16 mouse cellular contexts compared by ENCODE assay signal in the genomic region with DNA sequence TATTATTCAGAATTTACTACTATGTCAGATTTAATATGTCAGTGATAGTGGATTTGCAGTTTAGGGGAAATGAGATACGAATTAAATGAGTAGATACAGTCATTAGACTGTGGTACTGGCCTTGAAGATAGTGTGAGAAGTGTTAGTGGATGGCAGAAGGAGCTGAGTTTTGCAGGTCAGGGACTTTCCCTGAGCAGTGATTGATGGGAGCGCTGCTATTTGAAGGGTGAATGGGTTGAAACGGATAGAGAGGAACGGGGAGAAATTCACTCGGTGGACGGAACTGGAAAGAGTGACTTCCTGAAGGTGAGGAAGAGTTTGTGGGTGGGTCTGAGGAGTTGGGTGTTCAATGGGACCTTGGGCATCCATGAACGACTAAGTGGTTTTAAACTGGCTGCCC. TPM values are rescaled to one million over a fixed set of nuclear protein-coding genes. Genes with fewer than 3 reads are reported as not detected.
DNase-seq lines count a peak whose midpoint lies in the region; ATAC-seq lines count a peak whose summit lies in the region.
"Had no signal": no experiment of that assay in that cellular context is flagged by ENCODE, and none has a peak within 500 bp of the region (broad histone marks: within the 10 kb centered on the region; RNA-seq: fewer than 3 reads in every experiment).

No protein-coding gene starts in this region.

- H3K27ac ChIP-seq in heart, embryonic 11.5 days (ENCODE audit: low read depth, low read length) = no peak overlapping the region
- H3K27ac ChIP-seq in liver, embryonic 11.5 days (ENCODE audit: low read depth, low read length) = no peak overlapping the region
- H3K27ac ChIP-seq in intestine, embryonic 15.5 days = no peak overlapping the region
- H3K27ac ChIP-seq in stomach, embryonic 15.5 days = no peak overlapping the region
- no peak overlapping the region for H3K27ac ChIP-seq in hindbrain, embryonic 14.5 days

- H3K9ac ChIP-seq in heart, embryonic 11.5 days (ENCODE audit: low read depth, low read length) = 0 out of 2 replicates have a peak overlapping the region, but pooled peaks have one; percentile 22
- H3K9ac ChIP-seq in liver, embryonic 11.5 days (ENCODE audit: low read depth, low read length) = no peak overlapping the region
- no peak overlapping the region for H3K9ac ChIP-seq in intestine, embryonic 15.5 days
- H3K9ac ChIP-seq in stomach, embryonic 15.5 days = no peak overlapping the region
- H3K9ac ChIP-seq in hindbrain, embryonic 14.5 days = no peak overlapping the region

- WGBS in heart, embryonic 11.5 days (ENCODE audit: insufficient replicate concordance) = 43% methylated on average over 7 of the region's 7 CpGs
- WGBS in liver, embryonic 11.5 days = 47% methylated on average over 7 of the region's 7 CpGs
- 48% methylated on average over 7 of the region's 7 CpGs for WGBS in intestine, embryonic 15.5 days
- 42% methylated on average over 7 of the region's 7 CpGs for WGBS in stomach, embryonic 15.5 days
- 57% methylated on average over 7 of the region's 7 CpGs for WGBS in hindbrain, embryonic 14.5 days

- no peak for DNase-seq in heart, postnatal 36 days
- no peak for DNase-seq in liver, embryonic 11.5 days (ENCODE audit: low spot score)
- no peak for DNase-seq in liver
- DNase-seq in testis, postnatal 10 days (ENCODE audit: low spot score) = no peak
- DNase-seq in hindbrain, embryonic 14.5 days (ENCODE audit: low spot score) = no peak

- H3K4me3 ChIP-seq in heart, embryonic 11.5 days (ENCODE audit: low read depth, low read length) = no peak overlapping the region
- H3K4me3 ChIP-seq in liver, embryonic 11.5 days (ENCODE audit: low read depth, low read length) = no peak overlapping the region
- no peak overlapping the region for H3K4me3 ChIP-seq in intestine, embryonic 15.5 days (replicated peaks)
- no peak overlapping the region for H3K4me3 ChIP-seq in stomach, embryonic 15.5 days (replicated peaks)
- no peak overlapping the region for H3K4me3 ChIP-seq in hindbrain, embryonic 14.5 days (replicated peaks; ENCODE audit: low read length)

- peak overlapping the region; percentile 76 for H3K4me2 ChIP-seq in heart, embryonic 11.5 days
- peak overlapping the region; percentile 76 for H3K4me2 ChIP-seq in liver, embryonic 11.5 days
- peak overlapping the region; percentile 73 for H3K4me2 ChIP-seq in intestine, embryonic 15.5 days (replicated peaks)
- 0 out of 2 replicates have a peak overlapping the region, but pooled peaks have one; percentile 71 for H3K4me2 ChIP-seq in stomach, embryonic 15.5 days
- H3K4me2 ChIP-seq in hindbrain, embryonic 14.5 days (replicated peaks) = no peak overlapping the region

- no peaks in the 10 kb centered on the region for H3K9me3 ChIP-seq in heart, embryonic 11.5 days (replicated peaks; ENCODE audit: control insufficient read depth, low read length)
- no peaks in the 10 kb centered on the region for H3K9me3 ChIP-seq in liver, embryonic 11.5 days (ENCODE audit: control insufficient read depth, low read length)
- no peaks in the 10 kb centered on the region for H3K9me3 ChIP-seq in intestine, embryonic 15.5 days
- H3K9me3 ChIP-seq in stomach, embryonic 15.5 days = no peaks in the 10 kb centered on the region
- H3K9me3 ChIP-seq in hindbrain, embryonic 14.5 days (ENCODE audit: control insufficient read depth, low read length) = no peaks in the 10 kb centered on the region
- H3K9me3 ChIP-seq: midbrain, embryonic 10.5 days had no signal

- no peaks in the 10 kb centered on the region for H3K36me3 ChIP-seq in heart, embryonic 11.5 days (ENCODE audit: control insufficient read depth, insufficient read depth, low read length)
- H3K36me3 ChIP-seq in liver, embryonic 11.5 days (ENCODE audit: control insufficient read depth, insufficient read depth, low read length) = no peaks in the 10 kb centered on the region
- no peaks in the 10 kb centered on the region for H3K36me3 ChIP-seq in intestine, embryonic 15.5 days
- no peaks in the 10 kb centered on the region for H3K36me3 ChIP-seq in stomach, embryonic 15.5 days
- no peaks in the 10 kb centered on the region for H3K36me3 ChIP-seq in hindbrain, embryonic 14.5 days (replicated peaks; ENCODE audit: control insufficient read depth, insufficient read depth)
- H3K36me3 ChIP-seq: midbrain, embryonic 10.5 days had no signal

- no peaks in the 10 kb centered on the region for H3K27me3 ChIP-seq in heart, embryonic 11.5 days (ENCODE audit: control insufficient read depth, insufficient read depth, low read length)
- no peaks in the 10 kb centered on the region for H3K27me3 ChIP-seq in liver, embryonic 11.5 days (replicated peaks; ENCODE audit: control insufficient read depth, insufficient read depth, low read length)
- H3K27me3 ChIP-seq in intestine, embryonic 15.5 days (replicated peaks) = no peaks in the 10 kb centered on the region
- H3K27me3 ChIP-seq in stomach, embryonic 15.5 days (replicated peaks) = no peaks in the 10 kb centered on the region
- H3K27me3 ChIP-seq in hindbrain, embryonic 14.5 days (ENCODE audit: control insufficient read depth, insufficient read depth, low read length) = no peaks in the 10 kb centered on the region

- intact Hi-C loops in heart, postnatal 36 days (cut with DNase I) = loop anchor here (10.0 kb wide), 1 partner anchor 202 kb away; no protein-coding TSS in a partner anchor

- 0 out of 2 replicates have a peak, but pooled peaks cover 6% of the 10 kb centered on the region for H3K4me1 ChIP-seq in heart, embryonic 11.5 days (ENCODE audit: control insufficient read depth, insufficient read depth, low read length)
- H3K4me1 ChIP-seq in liver, embryonic 11.5 days (replicated peaks; ENCODE audit: control insufficient read depth, insufficient read depth, low read length) = peaks cover 4% of the 10 kb centered on the region; the same call in 1 of the 2 replicates
- peaks cover 4% of the 10 kb centered on the region; the same call in 1 of the 2 replicates for H3K4me1 ChIP-seq in intestine, embryonic 15.5 days (replicated peaks)
- no peaks in the 10 kb centered on the region for H3K4me1 ChIP-seq in stomach, embryonic 15.5 days
- H3K4me1 ChIP-seq in hindbrain, embryonic 14.5 days (replicated peaks; ENCODE audit: control insufficient read depth, insufficient read depth, low read length) = no peaks in the 10 kb centered on the region

- ATAC-seq in heart, embryonic 11.5 days (replicated peaks; ENCODE audit: insufficient number of reproducible peaks, low FRiP score, low TSS enrichment) = no peak
- ATAC-seq in liver, embryonic 11.5 days (replicated peaks; ENCODE audit: low FRiP score) = no peak
- no peak for ATAC-seq in intestine, embryonic 15.5 days
- no peak for ATAC-seq in stomach, embryonic 15.5 days (ENCODE audit: insufficient read depth, low FRiP score, low read depth)
- no peak for ATAC-seq in hindbrain, embryonic 14.5 days (ENCODE audit: low FRiP score)

RNA-seq across cellular contexts. Expression of a gene that starts 43.7 kb away (rescaled TPM):
- polyA plus RNA-seq in heart, embryonic 11.5 days (2014; fragmentation: Nextera tagmentation; extraction: Ambion mirVana) = 24.2 and 27.0 TPM in 2 replicates
- 10 to 100 TPM; 19.4 to 21.8 TPM for total RNA-seq in heart, postnatal 36 days (2021)
- polyA plus RNA-seq in liver, embryonic 11.5 days (2014; fragmentation: Nextera tagmentation; extraction: Ambion mirVana) = 52.9 and 54.6 TPM in 2 replicates
- 18.5 and 20.6 TPM in 2 replicates for polyA plus RNA-seq in intestine, embryonic 15.5 days (2015; fragmentation: Nextera tagmentation; extraction: Ambion mirVana)
- 23.7 and 24.2 TPM in 2 replicates for polyA plus RNA-seq in stomach, embryonic 15.5 days (2015; fragmentation: Nextera tagmentation; extraction: Ambion mirVana)
- 17.5 and 19.2 TPM in 2 replicates for polyA plus RNA-seq in hindbrain, embryonic 14.5 days (2014; fragmentation: Nextera tagmentation; extraction: Ambion mirVana)

RNA-seq across cellular contexts. Expression of a gene that starts 44.0 kb away (rescaled TPM):
- 0.21 and 0.37 TPM in 2 replicates for polyA plus RNA-seq in heart, embryonic 11.5 days (2014; fragmentation: Nextera tagmentation; extraction: Ambion mirVana)
- not detected for total RNA-seq in heart, postnatal 36 days (2021)
- polyA plus RNA-seq in liver, embryonic 11.5 days (2014; fragmentation: Nextera tagmentation; extraction: Ambion mirVana) = 0.38 and 0.51 TPM in 2 replicates
- not detected in 2 replicates for polyA plus RNA-seq in intestine, embryonic 15.5 days (2015; fragmentation: Nextera tagmentation; extraction: Ambion mirVana)
- 0.18 TPM in 1 of 2 replicates, not detected in the other for polyA plus RNA-seq in stomach, embryonic 15.5 days (2015; fragmentation: Nextera tagmentation; extraction: Ambion mirVana)
- polyA plus RNA-seq in hindbrain, embryonic 14.5 days (2014; fragmentation: Nextera tagmentation; extraction: Ambion mirVana) = 0.27 TPM in 1 of 2 replicates, not detected in the other
- total RNA-seq: granulocyte monocyte progenitor cell, adult 5-6 weeks; layer of hippocampus, postnatal 36 days; liver, adult 2 months had no signal
- polyA plus RNA-seq: cortical plate, adult 2 months; erythroblast, embryonic 14.5 days; frontal cortex, adult 2 months; liver, adult 2 months; small intestine, adult 2 months had no signal
